Mouse (Mus musculus) urinary bladder, adult 2 months (tissue): ENCODE measurements around the gene Fgfr2. TPM values are rescaled to one million over a fixed set of nuclear protein-coding genes. Genes with fewer than 3 reads are reported as not detected.
"Not testable (repeated sequence)": the region's sequence is repeated elsewhere in the genome, so short reads cannot be mapped to it uniquely, and the experiment has no call there.

ENCODE experiments used
- DNase-seq: peaks from one replicate; pipeline ENCODE4 v3.0.0; 2022; ENCODE audit warnings: low spot score
- polyA plus RNA-seq: library from polyadenylated mRNA; depleted of rRNA; stranded (reverse); fragments of >200 nt; gene quantifications from 2 replicates; pipeline ENCODE4 v1.2.3, GENCODE M21; 2012

Gene Fgfr2
- polyA plus RNA-seq, 1 experiment: 80.2 TPM

GRCm38 (mm10) chr7:130531138-130531537 is 2592.0 kb downstream of the Fgfr2 start:
- not testable (repeated sequence) for DNase-seq

GRCm38 (mm10) chr7:130527306-130527705 is 2595.8 kb downstream of the Fgfr2 start:
- DNase-seq: no peak

- DNase-seq: no peak
Measured at GRCm38 (mm10) chr7:130523451-130523850, 2599.7 kb downstream of the Fgfr2 start.

DNA sequence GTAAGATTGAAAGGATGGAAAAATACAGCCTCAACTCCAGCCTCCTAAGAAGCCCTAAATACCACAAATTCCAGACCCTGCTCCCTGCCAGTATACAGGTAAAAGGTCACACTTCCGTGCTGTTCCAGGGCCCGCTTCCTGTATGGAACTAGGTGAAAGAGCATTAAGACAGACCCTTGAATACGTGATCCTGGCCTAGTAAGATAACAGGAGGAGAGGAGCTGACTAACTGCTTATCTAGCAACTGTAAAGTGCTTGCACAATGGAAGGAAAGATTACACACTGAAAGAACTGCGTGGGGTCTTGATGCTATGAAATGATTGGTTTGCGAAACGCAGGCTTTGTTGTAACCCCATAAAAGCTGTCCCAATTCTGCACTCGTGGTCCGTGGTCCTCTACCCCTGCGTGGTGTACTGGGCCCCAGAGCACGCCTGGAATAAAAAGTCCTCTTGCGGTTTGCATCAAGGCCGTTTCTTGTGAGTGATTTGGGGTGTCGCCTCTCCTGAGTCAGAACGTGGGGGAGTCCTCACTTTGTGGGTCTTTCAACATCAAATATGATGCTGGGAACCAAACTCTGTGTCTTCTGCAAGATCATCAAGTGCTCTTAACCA is 2602.2 kb downstream of the Fgfr2 start:
- DNase-seq: no peak

- DNase-seq: no peak
Measured at GRCm38 (mm10) chr7:130520049-130520425, 2603.1 kb downstream of the Fgfr2 start, which contains the start of gene Ate1. Ate1 (minus strand) TSS chr7:130520369.

DNA sequence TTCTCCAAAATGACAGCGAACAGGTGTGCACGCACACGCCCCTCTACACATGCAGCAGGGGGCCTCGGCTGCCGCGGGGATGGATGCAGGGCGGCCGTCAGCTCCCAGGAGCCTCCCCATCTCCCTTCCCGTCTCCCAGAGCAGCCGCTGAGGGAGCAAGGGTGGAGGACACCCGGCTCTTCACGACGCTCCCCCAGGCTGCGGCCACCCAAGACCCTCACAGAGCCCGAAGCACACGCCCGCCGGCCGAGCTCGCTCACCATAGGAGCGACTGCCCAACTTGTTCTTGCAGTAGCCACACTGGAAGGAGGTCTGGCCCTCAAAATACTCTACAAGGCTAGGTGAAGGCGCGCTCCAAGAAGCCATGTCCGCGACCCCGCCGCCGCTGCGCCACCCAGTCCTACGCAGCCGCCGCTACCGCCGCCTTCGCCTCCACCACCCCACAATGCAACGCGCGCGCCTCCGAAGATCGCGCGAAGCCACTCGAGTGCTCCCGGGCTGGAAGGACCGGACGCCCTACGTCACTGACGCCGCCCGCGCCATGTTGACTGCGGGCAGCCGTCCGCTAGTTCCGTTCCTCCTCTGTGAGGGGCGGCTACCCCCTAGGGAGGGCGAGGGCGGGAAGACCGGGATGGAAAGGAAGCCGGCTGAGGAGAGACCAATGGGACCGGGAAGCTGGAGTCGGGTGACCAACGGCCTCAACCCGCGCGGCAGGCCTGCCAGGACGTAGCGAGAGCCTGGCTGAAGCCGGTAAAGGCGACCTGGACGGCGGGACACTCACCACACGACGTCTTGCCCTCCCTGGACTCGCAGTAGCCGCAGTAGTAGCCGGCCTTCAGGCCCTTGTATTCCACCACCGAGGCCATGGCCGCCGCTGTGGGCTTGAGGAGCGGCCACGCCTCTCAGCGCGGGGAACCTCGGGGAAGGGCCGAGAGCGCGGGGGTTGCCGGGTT is 2603.8 kb downstream of the Fgfr2 start:
- peak; percentile 98 for DNase-seq

- no peak for DNase-seq
Measured at GRCm38 (mm10) chr7:130518213-130519095, 2604.7 kb downstream of the Fgfr2 start.

DNA sequence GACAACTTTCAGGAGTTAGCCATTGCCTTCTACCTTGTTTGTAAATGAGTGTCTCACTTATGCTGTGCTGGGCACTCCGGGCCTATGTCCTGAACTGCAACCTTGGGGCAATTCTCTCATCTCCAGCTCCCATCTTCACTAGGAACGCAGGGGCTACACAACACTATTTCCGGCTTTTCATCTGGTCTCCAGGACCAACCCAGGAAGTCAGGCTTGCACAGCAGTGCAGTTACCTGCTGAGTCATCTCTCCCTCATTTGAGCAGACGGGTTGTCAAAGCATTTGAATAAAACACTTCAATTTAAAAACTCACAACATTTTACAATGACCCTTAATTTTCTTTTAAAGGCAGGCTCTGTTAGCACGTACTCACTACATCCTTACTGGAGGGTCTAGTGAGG is 2612.9 kb downstream of the Fgfr2 start:
- DNase-seq: no peak

DNA sequence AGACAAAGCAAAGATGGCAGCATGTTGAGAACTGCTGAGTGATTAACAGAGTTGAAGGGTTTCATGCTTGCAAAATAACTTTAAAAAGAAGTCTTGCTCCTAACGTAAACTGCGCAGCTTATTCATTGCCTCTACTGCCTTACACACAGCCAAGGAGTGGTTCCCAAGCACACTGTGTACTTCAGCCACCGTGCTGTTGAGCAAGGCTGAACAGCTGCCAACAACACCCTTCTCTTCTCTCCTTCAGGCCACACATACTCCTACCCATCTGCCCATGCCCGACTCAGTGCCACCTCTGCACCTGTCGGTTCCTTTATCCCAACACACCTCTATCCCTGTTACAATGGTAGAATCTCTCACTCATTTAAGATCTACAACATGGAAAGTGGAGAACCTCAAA is 2620.1 kb downstream of the Fgfr2 start:
- DNase-seq: no peak

- no peak for DNase-seq
Measured at GRCm38 (mm10) chr7:130501499-130501898, 2621.7 kb downstream of the Fgfr2 start.

- DNase-seq: no peak
Measured at GRCm38 (mm10) chr7:130493346-130493745, 2629.8 kb downstream of the Fgfr2 start.

GRCm38 (mm10) chr7:130492026-130492425 is 2631.1 kb downstream of the Fgfr2 start:
- no peak for DNase-seq

- not testable (repeated sequence) for DNase-seq
Measured at GRCm38 (mm10) chr7:130479003-130479402, 2644.1 kb downstream of the Fgfr2 start.

- no peak for DNase-seq
Measured at GRCm38 (mm10) chr7:130475970-130476369, 2647.2 kb downstream of the Fgfr2 start.

DNA sequence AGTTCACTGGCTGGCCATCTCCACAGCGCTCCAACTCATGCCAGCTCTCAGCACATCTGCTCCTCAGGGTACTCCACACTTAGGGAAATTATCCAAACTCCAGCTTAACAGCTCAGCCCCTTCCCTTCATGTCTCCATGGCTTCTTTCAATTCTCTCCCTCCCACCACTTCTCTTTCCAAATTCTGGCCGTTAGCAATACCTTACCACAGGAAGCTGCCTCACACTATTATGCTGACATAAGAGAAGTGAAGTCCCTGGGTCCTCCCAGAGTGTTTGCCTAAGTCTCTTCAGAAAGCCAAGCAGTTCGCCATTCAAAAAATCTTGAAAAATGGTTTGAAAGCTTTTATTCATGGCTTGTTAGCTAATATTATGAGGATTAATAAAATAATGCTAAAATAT is 2649.3 kb downstream of the Fgfr2 start:
- no peak for DNase-seq

DNA sequence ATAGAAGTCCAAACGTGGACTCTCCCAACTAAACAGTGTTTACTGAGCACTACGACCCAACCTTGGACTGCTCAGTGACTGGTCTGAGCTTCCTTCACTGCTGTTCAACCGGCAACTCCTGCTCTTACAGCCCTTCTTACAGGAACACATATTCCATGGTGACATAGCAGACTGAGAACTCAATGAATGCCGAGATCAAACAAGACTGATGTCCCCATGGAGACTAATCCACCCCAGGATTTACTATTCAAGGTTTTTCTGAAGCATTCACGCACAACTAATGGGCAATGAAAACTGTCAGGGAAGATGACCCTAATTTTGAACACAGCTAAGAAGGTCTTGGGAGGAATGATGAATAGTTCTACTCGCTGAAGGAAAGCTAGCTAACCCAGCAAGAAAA is 2650.5 kb downstream of the Fgfr2 start:
- no peak for DNase-seq

DNA sequence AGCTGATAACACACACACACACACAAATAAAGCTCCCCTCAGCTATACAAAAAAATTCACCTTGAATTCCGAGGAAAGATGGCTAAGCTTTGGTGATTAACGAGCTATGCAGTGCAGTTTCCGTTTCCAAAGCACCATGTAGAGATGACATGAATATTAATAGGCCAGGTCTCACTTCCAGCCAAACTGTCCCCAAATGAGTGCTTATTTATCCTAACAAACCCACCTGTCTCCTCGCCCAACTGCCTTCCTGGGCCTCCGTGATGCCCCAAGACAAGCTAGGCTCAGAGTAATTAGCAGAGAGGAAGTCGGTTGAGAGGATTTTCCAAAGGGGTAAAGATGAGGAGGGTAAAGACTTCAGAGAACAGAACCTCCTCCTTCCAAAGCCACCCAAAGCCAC is 2652.1 kb downstream of the Fgfr2 start:
- DNase-seq: no peak

DNA sequence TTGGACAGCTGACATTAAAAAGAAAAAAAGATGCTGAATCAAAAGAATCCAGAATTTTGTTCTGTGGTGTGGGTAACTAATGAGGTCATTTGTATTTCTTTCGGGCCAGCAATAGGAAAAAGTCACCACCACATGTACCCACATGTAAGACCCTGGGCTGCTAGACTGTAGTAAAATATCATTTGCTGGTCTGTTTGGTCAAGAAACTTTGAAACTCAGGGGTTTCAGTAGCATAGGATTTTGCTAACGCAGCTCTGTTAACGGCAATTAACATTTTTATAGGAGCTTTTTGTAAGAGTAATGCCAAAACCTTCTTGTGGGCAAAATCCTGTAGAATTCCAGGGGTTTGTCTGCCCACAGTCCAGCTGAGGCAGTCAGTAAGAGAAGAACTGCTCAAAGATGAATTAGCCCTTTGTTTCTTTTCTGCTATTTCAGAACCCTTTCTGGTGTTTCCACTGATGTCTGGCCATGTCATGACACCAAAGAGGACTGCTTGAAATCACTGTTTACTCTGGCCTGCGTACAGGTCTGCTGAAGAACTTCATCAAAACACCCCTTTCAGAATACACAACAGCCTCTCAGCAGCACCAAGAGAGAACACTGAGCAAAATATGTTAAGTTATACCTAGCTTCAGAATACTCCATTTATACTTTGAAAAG is 2667.4 kb downstream of the Fgfr2 start:
- DNase-seq: no peak

DNA sequence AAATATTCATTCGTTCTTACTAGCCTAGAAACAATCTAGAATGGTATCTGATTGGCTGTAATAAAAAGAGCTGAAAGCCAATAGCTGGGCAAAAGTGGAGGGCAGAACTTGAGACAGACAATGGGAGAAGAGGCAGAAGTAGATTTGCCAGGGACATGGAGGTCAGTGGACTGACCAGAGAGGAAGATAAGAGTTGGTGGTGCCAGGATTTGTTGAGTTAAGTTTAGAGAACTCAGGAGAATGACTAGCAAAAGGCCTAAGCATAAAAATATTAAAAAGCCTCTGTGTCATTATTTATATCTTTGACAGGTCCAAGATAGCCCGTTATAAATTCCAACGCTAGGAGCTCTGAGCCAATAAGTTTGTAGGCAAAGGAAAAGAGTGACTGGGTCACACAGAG is 2668.9 kb downstream of the Fgfr2 start:
- DNase-seq: no peak

- no peak for DNase-seq
Measured at GRCm38 (mm10) chr7:130435776-130436175, 2687.4 kb downstream of the Fgfr2 start.

- DNase-seq: no peak
Measured at GRCm38 (mm10) chr7:130432141-130432540, 2691.0 kb downstream of the Fgfr2 start.

DNA sequence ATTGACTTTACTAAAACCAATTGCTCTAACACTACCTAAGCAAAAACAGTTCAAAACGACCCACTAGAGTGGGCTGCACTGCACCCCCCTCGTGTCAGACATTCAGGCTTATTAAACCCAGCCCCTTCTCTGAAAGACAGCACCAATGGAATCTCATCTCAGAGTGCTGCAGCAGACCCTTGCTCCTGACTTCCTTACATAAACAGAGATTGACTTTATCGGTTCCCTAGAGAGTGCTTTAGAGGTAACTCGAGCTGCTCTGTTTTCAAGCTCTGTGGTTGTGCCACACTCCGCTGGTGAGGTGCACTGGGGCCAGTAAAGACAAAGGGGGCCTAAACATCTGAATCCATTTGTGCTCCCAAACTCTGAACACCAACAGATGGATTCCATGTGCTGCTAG is 2696.6 kb downstream of the Fgfr2 start:
- DNase-seq: no peak
